Mouse (Mus musculus): ENCODE results near the gene Fam124b.

Gene Fam124b

GRCm38 (mm10) chr1:80167706-80168105 lies 50.6 kb downstream of the Fam124b start:
- DNase-seq: no peak

DNA sequence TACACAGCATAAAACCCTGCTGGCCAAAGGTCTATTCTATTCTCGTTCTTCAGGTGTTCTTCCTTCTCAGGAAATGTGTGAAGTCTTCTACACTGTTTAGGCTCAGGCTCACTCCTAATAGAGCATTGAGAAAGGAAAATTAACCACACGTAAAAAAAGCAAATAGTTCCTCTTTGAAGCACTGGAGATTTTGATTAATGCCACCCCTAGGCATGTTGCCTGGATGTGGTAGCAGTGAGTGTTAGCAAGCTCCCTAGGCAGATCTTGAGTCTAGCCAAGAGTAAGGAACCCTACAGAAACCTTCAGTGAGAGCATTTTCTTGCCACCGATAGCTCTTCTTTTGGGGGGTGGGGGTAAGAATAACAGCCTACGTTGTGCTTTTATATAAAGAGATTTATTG lies 51.7 kb downstream of the Fam124b start:
- no peak for DNase-seq

GRCm38 (mm10) chr1:80165391-80165790 lies 52.9 kb downstream of the Fam124b start:
- DNase-seq: no peak

- DNase-seq: no peak
Observed at GRCm38 (mm10) chr1:80162943-80163342, 55.3 kb downstream of the Fam124b start.

GRCm38 (mm10) chr1:80159586-80159985 lies 58.7 kb downstream of the Fam124b start:
- DNase-seq: no peak

DNA sequence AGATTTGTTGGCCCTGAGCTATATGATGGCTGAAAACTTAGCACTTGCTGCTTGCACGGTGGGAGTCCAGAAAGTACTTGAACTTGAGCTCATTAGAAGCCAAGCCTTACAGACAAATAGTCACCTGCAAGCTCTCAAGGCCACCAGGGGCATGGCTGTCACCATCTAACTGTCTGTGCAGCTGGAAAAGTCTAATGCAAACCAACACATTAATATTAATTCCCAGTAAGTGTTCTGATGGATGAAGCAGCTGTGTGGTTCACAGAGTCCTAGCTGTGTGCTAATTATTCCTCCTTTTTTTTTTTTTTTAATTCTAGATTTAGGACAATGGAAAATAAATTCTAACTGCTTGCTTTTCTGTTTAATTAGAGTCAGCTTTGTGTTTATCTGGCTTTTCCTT lies 63.4 kb downstream of the Fam124b start:
- no peak for DNase-seq

DNA sequence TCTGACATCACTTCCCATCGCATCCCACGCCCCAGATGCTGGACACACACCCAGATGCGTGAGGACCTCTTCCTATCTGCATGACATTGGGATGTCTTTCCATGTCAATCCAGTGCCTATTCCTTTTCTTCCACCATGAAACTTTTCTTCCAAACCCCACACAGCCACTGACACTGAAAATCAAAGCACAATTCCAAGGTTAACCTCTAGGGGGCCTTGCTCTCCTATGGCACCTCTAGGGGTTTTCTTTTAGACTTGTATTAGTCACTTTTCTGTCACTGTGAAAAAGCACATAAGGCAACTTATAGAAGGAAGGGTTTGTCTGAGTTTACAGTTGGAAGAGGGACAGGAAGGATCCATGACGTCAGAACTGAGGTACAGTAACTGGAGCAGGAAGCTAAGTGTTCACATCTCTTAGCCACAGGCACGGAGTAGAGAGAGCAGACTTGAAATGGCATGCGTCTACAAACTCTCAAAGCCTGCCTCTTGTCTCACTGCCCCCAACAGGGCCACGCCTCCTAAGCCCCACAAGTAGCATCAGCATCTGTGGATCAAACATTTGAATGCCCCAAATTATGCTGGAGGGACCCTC lies 65.1 kb downstream of the Fam124b start:
- no peak for DNase-seq

DNA sequence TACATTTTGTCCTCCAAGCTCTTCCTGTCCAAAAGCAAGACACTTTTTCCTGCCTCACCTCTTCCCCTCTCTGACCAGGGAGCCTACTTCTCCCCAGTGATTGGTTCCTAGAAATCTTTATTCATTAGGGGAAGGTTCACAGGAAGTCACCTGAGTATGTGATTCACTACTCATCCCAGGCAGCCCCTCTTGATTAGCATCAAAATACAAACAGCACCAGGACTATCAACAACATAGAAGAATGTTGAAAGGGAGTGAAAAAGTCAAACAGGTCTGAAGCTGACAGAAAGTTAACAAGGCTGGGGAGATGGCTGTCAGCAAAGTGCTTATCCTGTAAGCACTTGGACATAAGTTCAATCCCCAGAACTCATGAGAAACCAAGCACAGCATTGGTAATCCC lies 67.6 kb downstream of the Fam124b start:
- DNase-seq: no peak
